Mouse (Mus musculus) ES-E14 (cell line): ENCODE measurements around the gene Sdf2. TPM values are rescaled to one million over a fixed set of nuclear protein-coding genes. Genes with fewer than 3 reads are reported as not detected.

Source experiments
- DNase-seq: peaks from one replicate; pipeline ENCODE4 v3.0.0-alpha.2; 2013; ENCODE audit warnings: low read depth, low spot score
- H3K27ac ChIP-seq: 2 replicates; pipeline ENCODE4 v1.5.1; 2012; ENCODE audit warnings: low read depth, mild to moderate bottlenecking, low read length, moderate library complexity, mixed read lengths; ENCODE audit not compliant: poor library complexity, insufficient read depth, severe bottlenecking
- H3K36me3 ChIP-seq: 2 replicates; pipeline ENCODE4 v1.6.1; 2012; ENCODE audit warnings: mild to moderate bottlenecking, low read length, moderate library complexity, mixed read lengths; ENCODE audit not compliant: control insufficient read depth, poor library complexity, insufficient read depth, severe bottlenecking
- H3K4me1 ChIP-seq, 2 experiments: fragments of 150-350 bp in 1 of 2; sonication (generic) in 1 of 2; 2 replicates each; pipeline ENCODE4 v1.6.1; 2012; ENCODE audit warnings: low read length in 2 of 2, mild to moderate bottlenecking in 1 of 2, mixed read lengths in 1 of 2; ENCODE audit not compliant: control insufficient read depth in 2 of 2, insufficient read depth in 2 of 2, poor library complexity in 1 of 2
- H3K4me3 ChIP-seq, 2 experiments: fragments of 150-350 bp in 1 of 2; sonication (generic) in 1 of 2; 2 replicates each; pipeline ENCODE4 v1.5.1; 2012; ENCODE audit warnings: low read length in 2 of 2, low read depth in 1 of 2, mild to moderate bottlenecking in 1 of 2, mixed read lengths in 1 of 2; ENCODE audit not compliant: insufficient read depth in 1 of 2, poor library complexity in 1 of 2, severe bottlenecking in 1 of 2
- H3K9ac ChIP-seq: 2 replicates; pipeline ENCODE4 v1.6.1; 2012; ENCODE audit warnings: low read depth, mild to moderate bottlenecking, low read length, mixed read lengths; ENCODE audit not compliant: poor library complexity, insufficient read depth, severe bottlenecking
- H3K9me3 ChIP-seq: fragments of 150-350 bp; sonication (generic); 2 replicates; pipeline ENCODE4 v1.6.1; 2012; ENCODE audit warnings: low read depth, mild to moderate bottlenecking, low read length; ENCODE audit not compliant: control insufficient read depth, insufficient read depth
- CHD2 ChIP-seq: IDR thresholded peaks from 2 replicates; pipeline ENCODE4 v1.6.1; 2014; ENCODE audit warnings: mild to moderate bottlenecking, low read depth, low read length, inconsistent platforms
- HCFC1 ChIP-seq: IDR thresholded peaks from 2 replicates; pipeline ENCODE4 v1.6.1; 2012; ENCODE audit warnings: low read length, inconsistent platforms, borderline replicate concordance; ENCODE audit not compliant: insufficient read depth
- MAFK ChIP-seq: IDR thresholded peaks from 2 replicates; pipeline ENCODE4 v1.6.1; 2014; ENCODE audit warnings: mild to moderate bottlenecking, low read depth, low read length, inconsistent platforms; ENCODE audit not compliant: insufficient read depth
- ZC3H11A ChIP-seq: IDR thresholded peaks from 2 replicates; pipeline ENCODE4 v1.6.1; 2012; ENCODE audit warnings: low read depth, mild to moderate bottlenecking, inconsistent platforms, low read length, borderline replicate concordance
- ZNF384 ChIP-seq: IDR thresholded peaks from 2 replicates; pipeline ENCODE4 v1.6.1; 2012; ENCODE audit warnings: low read depth, low read length, inconsistent platforms
- in situ Hi-C, 2 experiments: fragments of 600-800 bp; cut with MboI; formaldehyde crosslinking; loops; one replicate each; pipeline ENCODE4 v1.15.1; 2025; ENCODE audit warnings: low sequenced_read_pairs in 2 of 2, inconsistent platforms in 1 of 2; ENCODE audit not compliant: unreplicated experiment in 2 of 2
- total RNA-seq: library from RNA; depleted of rRNA; stranded (reverse); fragments of 300-350 nt; gene quantifications from 2 replicates; pipeline ENCODE4 v1.2.3, GENCODE M21; 2012

The Sdf2 gene
- total RNA-seq, 1 experiment, result 81.3 TPM

DNA sequence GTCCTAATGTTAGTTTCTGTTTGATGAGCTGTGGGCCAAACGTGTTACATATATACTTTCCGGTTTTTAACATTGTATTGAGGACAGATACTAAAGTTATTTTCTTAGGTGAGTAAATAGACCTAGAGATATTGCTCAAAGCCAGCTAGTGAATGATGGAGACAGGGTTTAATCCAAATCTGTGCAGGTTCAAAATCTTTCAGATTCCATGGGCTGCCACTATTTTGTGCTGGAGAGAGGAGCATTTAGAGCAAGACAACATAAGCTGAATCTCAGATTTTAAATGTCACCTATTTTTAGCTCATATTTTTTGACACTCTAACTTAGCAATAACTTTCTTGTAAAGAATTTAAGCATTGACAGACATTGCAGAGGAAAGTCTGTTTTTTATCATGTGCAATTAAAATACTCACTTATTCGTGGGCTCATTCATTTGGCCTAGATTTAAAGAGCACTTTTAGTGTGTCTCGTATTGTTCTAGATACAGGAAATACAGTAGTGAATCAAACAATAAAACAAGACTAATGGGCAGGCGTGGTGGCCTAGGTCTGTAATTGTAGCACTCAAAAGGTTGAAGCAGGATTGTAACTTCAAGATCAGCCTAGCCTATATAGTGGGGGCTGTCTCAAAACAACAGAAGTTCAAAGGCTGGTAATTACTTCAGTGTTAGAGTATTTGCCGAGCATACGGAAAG is 919 bp downstream of the Sdf2 start:
- H3K9me3 ChIP-seq, result no peaks in the 10 kb centered on the region
- H3K27ac ChIP-seq, result peak overlapping the region; percentile 97; the same call in 1 of the 2 replicates
- peak overlapping the region; percentile 16; the same call in 1 of the 2 replicates for H3K9ac ChIP-seq
- peak overlapping the region; percentile 94 to 99 for H3K4me3 ChIP-seq
- TF ChIP-seq CHD2, result no peak
- H3K4me1 ChIP-seq, result peaks cover 11 to 17% of the 10 kb centered on the region in 2 experiments
- H3K36me3 ChIP-seq, result peaks cover 6% of the 10 kb centered on the region; the same call in 1 of the 2 replicates
- DNase-seq, result no peak
- in situ Hi-C loops, result no loop called here

GRCm38 (mm10) chr11:78247012-78247348 is 1.4 kb downstream of the Sdf2 start:
- DNase-seq, result no peak
- Histone ChIP-seq H3K36me3 (peaks cover 6% of the 10 kb centered on the region; the same call in 1 of the 2 replicates), H3K27ac (peak overlapping the region; percentile 97), H3K4me3 (peak overlapping the region; percentile 54 to 99), H3K4me1 (peaks cover 10 to 17% of the 10 kb centered on the region in 2 experiments; a peak in 3 of 4 replicates), H3K9ac (peak overlapping the region; percentile 74), H3K9me3 (no peaks in the 10 kb centered on the region)
- TF ChIP-seq ZNF384, result no peak
- no peak for TF ChIP-seq HCFC1
- TF ChIP-seq ZC3H11A, result no peak
- TF ChIP-seq MAFK, result no peak
- TF ChIP-seq CHD2, result no peak
- in situ Hi-C loops, result no loop called here

- Histone ChIP-seq H3K9ac (peak overlapping the region; percentile 74), H3K9me3 (no peaks in the 10 kb centered on the region), H3K36me3 (peaks cover 11% of the 10 kb centered on the region; the same call in 1 of the 2 replicates), H3K4me3 (peak overlapping the region; percentile 65 to 99), H3K4me1 (peaks cover 9 to 17% of the 10 kb centered on the region in 2 experiments; a peak in 3 of 4 replicates), H3K27ac (peak overlapping the region; percentile 97)
- in situ Hi-C loops, result no loop called here
- TF ChIP-seq MAFK (peak; percentile 46; the same call in 1 of the 2 replicates), CHD2 (peak; percentile 89), ZNF384 (no peak)
- DNase-seq, result peak; percentile 74
These were observed 2.2 kb downstream of the Sdf2 start for GRCm38 (mm10) chr11:78247727-78248140.

GRCm38 (mm10) chr11:78256618-78257017 is 11.1 kb downstream of the Sdf2 start:
- DNase-seq, result no peak
- in situ Hi-C loops, result no loop called here
- Histone ChIP-seq H3K9me3 (no peaks in the 10 kb centered on the region), H3K4me1 (no peaks in the 10 kb centered on the region), H3K36me3 (peaks cover 16% of the 10 kb centered on the region), H3K9ac (no peak overlapping the region), H3K4me3 (no peak overlapping the region), H3K27ac (no peak overlapping the region)
- TF ChIP-seq ZNF384 (no peak), HCFC1 (no peak), MAFK (no peak), CHD2 (no peak), ZC3H11A (no peak)
